Mouse (Mus musculus): ENCODE measurements around the gene Aptx.

The Aptx gene

DNA sequence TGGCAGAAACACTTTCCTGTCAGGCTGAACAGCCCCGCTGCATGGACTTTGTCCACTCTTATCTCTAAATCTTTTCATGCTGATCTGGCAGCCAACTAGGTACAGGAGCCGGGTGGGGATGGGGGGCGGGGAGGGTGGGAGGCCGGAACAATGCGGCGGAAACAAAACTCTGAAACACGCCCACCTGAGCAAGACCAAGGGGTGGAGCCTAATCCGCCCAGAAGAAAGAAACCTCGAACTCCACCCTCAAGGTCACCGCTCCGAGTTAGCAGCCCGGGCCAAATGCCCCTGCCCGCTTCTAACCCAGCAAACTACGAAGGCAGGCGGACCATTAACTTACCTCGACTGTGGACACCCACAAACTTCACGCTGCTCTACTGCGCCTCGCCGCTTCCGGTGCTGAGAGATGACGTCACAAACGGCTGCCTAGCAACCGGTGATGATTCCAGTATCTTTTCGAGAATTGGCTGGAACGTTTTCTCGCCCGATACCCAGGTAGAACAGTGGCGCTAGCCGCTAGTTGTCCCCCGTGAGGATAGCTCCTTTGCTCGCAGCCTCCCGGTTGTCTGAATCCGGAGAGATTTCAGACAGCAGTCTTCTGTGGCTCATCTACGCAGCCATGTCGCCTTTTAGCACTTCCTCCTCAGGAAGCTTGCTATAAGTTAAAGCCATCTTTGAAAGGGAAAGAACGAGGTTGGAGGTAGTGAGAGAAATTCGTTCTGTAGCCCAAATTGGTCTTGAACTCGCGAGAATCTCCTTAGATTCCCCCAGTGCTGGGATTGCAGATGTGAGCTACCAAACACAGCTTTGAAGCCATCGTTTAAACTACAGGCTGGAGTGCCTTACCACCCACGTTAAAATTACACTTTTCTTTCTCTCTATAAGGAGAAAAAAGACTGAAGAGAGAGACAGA lies at the start of gene Aptx:
Gene Aptx, minus strand, starts transcription at position 398 of the 913 bp plus-strand sequence.
- DNase-seq, result peak; percentile 97

DNA sequence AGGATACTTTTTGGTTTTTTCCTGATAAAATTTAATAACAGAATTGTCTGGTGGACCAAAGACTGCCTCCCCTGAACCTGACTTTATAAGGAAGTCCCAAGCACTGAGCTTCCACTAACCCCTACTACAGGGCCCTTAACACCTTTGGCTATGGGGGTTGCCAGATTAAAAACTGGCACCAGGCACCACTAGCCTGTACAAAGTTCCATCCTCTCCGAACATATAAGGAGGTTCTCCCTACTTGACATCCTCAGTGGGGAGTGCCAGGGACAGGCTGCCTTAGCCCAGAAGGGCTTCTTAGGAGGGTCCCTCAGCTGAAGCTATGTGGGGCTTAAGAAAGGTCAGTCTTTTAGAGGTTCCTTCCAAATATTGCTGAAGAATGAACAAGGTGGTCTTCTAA lies 32.4 kb upstream of the Aptx start:
- no peak for DNase-seq

DNA sequence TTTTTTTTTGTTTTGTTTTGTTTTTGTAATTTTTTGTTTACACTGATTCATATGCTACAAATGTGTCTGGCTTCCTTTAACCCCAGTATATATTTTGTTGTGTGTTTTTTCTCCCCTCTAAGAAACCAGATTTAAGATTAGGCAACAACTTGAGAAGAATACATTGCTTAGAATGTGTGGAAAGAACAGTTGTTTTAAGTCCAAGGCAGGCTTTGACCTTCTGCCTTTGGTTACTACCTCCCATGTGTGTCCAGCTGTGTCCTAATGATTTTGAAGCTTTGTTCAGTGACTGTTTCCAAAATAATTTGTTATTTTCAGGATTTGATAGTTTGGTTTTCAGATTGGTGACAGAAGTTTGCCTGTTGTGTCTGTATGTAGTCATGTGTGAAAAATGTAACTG lies 28.3 kb upstream of the Aptx start:
- no peak for DNase-seq

GRCm38 (mm10) chr4:40727247-40727646 lies 24.3 kb upstream of the Aptx start:
- DNase-seq, result no peak

GRCm38 (mm10) chr4:40725554-40725953 lies 22.6 kb upstream of the Aptx start:
- DNase-seq, result no peak

DNA sequence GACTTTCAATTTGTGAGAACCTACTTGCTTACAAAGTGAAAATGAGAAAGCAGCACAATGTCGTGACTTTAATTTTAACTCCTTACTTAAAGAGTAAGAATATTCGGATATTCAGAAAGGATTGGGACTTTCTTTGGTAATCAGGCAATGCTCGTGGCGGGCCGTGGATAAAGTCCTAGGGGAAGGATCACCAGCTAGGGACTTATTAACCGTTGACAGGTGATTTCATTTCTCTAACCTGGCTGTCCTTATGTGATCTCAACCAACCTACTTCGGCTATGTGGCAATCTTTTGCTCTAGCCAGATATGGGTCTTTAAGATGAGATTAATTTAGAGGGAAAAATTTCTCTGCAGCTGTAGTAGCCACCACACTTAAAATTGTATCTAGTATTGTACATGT lies 22.1 kb upstream of the Aptx start:
- no peak for DNase-seq

DNA sequence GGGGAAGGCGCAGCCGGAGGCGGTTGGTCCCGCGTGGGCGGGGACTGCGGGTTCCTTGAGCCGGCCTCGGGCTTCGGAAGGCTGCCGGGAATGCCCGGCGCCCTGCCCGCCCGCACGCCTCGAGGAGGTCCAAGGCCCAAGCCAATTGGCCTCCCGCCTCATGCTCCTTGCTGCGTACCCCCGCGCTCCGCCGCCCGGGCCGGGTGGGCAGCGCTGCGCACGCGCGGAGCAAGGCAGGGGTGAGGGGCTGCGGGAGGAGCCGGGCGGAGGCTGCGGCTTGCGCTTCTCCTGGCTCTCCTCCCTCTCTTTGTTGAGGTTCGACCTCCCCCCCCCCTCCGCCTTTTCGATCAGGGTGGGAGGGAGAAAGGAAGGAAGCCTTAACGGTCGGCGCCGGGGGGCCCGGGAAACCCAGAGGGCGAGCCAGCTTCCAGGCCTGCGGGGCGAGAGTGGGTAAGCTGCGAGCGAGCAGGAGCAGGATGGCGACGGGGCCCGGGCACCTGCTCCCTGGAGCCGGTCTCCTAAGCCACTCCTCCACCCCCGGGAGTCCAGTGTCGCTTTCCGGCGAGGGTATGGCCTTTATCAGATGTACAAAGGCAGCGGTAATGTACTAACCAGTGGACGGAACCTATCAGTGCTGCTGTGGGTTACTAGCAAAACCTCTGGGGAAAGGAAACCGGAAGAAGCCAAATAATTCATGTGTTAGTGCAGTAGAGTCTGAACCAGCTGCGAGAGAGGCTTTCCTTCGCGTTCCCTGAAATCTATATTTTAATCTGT lies 19.9 kb upstream of the Aptx start:
- peak; percentile 84 for DNase-seq

DNA sequence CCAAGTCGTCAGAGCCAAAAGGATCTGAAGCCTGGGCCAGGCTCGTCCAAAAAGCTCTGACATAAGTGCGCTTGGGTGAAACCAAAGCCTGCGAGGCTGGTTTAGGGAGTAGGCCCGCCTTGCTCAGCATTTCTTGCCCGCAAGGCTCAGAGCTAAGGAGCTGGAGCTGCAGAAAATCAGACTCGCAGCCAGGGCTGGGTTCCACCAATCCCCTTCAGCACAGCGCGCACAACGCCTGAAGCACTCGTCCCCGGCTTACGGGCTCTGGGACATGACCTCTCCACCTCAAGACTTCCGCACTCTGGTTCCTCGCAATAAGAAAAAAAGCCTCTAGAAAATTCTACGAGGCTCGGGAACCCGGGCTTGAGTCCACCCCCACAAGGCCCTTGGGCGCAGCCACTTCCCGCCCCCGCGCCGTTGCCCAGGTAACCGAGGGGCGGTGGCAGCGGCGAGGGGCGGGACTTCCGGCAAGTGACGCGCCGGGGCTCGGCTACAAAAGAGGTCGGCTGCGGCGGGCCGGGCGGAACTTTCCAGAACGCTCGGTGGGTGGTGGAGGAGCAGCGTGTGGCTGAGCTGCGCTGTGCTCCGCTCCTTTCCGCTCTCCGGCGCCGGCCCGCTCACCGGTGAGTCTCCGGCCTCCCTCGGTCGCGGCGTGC lies 19.1 kb upstream of the Aptx start, which contains the start of gene Dnaja1:
Gene Dnaja1, plus strand, starts transcription at position 140 of the 656 bp plus-strand sequence.
- peak; percentile 96 for DNase-seq

DNA sequence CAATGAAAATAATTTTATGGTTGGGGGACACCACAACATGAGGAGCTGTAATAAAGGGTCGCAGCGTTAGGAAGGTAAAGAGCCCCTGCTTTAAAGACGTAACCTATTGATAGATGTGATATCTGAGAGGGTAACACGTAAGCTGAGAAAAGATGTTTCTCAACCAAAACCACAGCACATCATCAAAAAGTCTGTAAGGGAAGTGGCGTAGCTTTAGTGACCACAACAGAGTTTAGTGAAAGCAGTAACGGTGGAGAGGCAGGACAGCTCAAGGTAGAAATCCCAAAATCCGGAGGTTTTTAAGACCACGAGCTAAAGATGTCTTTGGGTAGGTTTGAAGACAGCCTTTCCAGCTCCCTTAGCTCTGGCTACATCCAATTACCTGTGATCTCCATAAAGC lies 17.9 kb upstream of the Aptx start:
- no peak for DNase-seq

GRCm38 (mm10) chr4:40717141-40717540 lies 14.1 kb upstream of the Aptx start:
- DNase-seq, result no peak

GRCm38 (mm10) chr4:40703710-40704275 lies 799 bp upstream of the Aptx start:
- peak; percentile 19 for DNase-seq

DNA sequence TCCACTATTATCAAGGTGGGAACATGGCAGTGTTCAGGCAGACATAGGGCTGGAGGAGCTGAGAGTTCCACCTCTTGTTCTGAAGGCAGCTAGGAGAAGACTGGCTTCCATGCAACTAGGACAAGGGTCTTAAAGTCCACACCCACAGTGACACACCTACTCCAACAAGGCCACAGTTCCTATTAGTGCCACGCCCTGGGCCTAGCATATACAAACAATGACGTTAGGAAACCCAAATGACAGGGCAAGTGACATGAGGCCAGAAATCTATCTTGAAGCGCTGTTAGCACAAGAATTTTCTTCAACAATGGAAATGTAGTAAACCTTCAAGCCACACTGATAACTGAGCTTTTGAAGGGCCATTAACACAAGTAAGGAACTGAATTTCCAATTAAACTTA lies 1.2 kb downstream of the Aptx start:
- DNase-seq, result peak; percentile 22

- DNase-seq, result peak; percentile 44
Measured at GRCm38 (mm10) chr4:40700216-40700615, 2.8 kb downstream of the Aptx start.

DNA sequence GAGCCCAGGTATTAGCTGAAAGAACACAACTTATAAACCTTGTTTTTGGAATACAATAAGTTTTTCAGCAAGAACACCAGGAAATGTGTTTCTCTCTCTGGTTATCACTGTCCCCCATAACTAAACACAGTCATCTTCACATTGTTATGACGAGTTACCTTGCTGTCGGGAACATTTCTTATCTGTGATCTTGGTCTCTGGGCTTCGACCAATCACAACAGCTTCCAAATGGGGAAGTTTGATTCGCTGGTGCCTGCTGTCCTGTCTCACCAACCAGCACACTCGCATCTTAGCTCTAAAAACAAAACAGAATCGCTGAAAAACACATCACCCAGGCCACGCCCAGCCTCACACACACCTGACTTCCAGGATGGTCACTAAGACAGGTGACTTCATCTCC lies 5.9 kb downstream of the Aptx start:
- DNase-seq, result no peak

DNA sequence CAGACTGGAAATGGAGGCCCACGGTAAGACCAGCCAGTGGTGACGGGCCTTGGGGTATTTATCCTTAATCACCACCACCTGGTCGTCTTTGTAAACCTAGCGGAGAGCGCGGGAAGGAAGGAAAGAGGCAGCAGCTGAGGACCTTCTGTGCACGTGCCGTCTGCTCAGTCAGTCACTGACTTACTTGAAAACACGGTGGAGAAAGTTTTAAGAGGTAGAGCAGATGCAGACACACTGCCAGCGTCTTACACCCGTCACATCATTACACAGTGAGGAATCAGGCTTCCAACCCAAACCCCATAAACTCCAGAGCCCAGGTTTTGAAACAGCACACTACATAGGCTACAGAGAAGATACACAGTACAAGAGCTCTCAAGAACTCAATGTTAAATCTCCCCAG lies 11.9 kb downstream of the Aptx start:
- DNase-seq, result no peak

- DNase-seq, result no peak
Measured at GRCm38 (mm10) chr4:40683306-40683705, 19.7 kb downstream of the Aptx start.

GRCm38 (mm10) chr4:40682359-40682758 lies 20.6 kb downstream of the Aptx start:
- no peak for DNase-seq

DNA sequence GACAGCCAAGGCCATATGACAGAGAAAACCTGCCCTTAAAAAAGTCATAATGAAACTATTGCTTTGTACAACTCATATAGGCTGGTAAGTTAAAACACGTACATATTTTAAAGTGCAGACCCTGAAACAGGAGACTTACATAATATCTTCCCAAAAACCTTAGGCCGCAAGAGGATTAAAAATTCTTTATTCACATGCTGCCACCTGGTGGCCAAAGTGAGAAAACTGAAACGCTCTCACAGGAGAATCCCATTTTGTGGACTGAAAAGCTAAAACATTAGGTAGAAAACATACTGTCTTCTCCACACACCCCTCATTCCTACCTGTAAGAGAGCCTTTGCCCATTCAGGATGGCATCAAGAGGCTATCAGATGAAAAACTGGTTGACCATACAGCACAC lies 21.1 kb downstream of the Aptx start:
- peak; percentile 62 for DNase-seq

- DNase-seq, result peak; percentile 33
Measured at GRCm38 (mm10) chr4:40680250-40680860, 22.6 kb downstream of the Aptx start.

DNA sequence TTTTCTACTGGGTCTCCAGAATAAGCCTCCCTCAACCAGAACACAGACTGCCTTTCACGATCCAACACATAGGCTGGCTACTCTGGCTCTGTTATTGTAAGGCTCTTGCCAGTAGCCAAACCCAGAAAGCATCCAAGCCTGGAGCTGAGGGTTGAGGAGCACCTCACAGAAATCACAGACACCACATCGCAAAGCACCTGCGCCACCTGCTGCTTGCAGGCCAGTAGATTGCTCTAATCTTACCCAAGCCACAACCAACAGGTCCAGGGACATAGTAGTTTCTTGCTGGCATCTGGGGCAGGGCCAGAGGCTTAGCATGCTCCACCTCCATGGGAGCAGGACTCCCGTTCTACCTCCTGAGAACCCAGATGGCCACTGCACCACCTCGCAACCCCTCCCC lies 25.9 kb downstream of the Aptx start:
- DNase-seq, result peak; percentile 21

- no peak for DNase-seq
Measured at GRCm38 (mm10) chr4:40676338-40676737, 26.7 kb downstream of the Aptx start.

- no peak for DNase-seq
Measured at GRCm38 (mm10) chr4:40673526-40673925, 29.5 kb downstream of the Aptx start.
